Comparison of ENCODE assay signal across 18 mouse cellular contexts in genomic region chr1:134105043-134105763, GRCm38 (mm10). TPM values are rescaled to one million over a fixed set of nuclear protein-coding genes. Genes with fewer than 3 reads are reported as not detected.
DNase-seq lines count a peak whose midpoint lies in the region; ATAC-seq and TF ChIP-seq lines count a peak whose summit lies in the region.
"Had no signal": no experiment of that assay in that cellular context is flagged by ENCODE, and none has a peak within 500 bp of the region (broad histone marks: within the 10 kb centered on the region; RNA-seq: fewer than 3 reads in every experiment).

No protein-coding gene starts in this region.

- no peaks in the 10 kb centered on the region for H3K27me3 ChIP-seq in hindbrain, embryonic 14.5 days (ENCODE audit: control insufficient read depth, insufficient read depth, low read length)
- no peaks in the 10 kb centered on the region for H3K27me3 ChIP-seq in hindbrain, postnatal 0 days (ENCODE audit: insufficient read depth, low read length)
- no peaks in the 10 kb centered on the region for H3K27me3 ChIP-seq in stomach, postnatal 0 days (ENCODE audit: control insufficient read depth, insufficient read depth, low read length)

- intact Hi-C loops in heart, postnatal 10 days (cut with DNase I) = no loop called here

- no peak for TF ChIP-seq CTCF in hindbrain, postnatal 0 days (IDR thresholded peaks at IDR 0.05; ENCODE audit: low read depth)
- TF ChIP-seq CTCF in stomach, postnatal 0 days (IDR thresholded peaks at IDR 0.05; ENCODE audit: low read depth) = no peak

- TF ChIP-seq EP300 in stomach, postnatal 0 days (optimal IDR thresholded peaks at IDR 0.05) = no peak

- DNase-seq in adrenal gland, adult 2 months = peak; percentile 1
- no peak for DNase-seq in adrenal gland, postnatal 36 days
- DNase-seq in hindbrain, embryonic 14.5 days (ENCODE audit: low spot score) = no peak
- DNase-seq in hindbrain, postnatal 0 days (ENCODE audit: low spot score) = no peak
- peak; percentile 1 for DNase-seq in ovary, postnatal 36 days (ENCODE audit: low spot score)
- no peak for DNase-seq in ovary, adult 18-20 months (ENCODE audit: low spot score)
- no peak for DNase-seq in stomach, postnatal 0 days (ENCODE audit: low spot score)
- DNase-seq in heart, postnatal 10 days = no peak
- DNase-seq: cerebellum, adult 2 months; kidney, postnatal 14 days; layer of hippocampus, adult 9-11 months; lung, postnatal 10 days; midbrain, embryonic 14.5 days; right cerebral cortex, postnatal 4 days; thymus, postnatal 25 days had no signal

- 0 out of 2 replicates have a peak, but pooled peaks have one; percentile 21 for ATAC-seq in hindbrain, embryonic 14.5 days (ENCODE audit: low FRiP score)
- ATAC-seq in hindbrain, postnatal 0 days = no peak
- peak; percentile 7; the same call in 1 of the 2 replicates for ATAC-seq in stomach, postnatal 0 days (ENCODE audit: low FRiP score, low TSS enrichment)
- ATAC-seq: inflammation-experienced regulatory T-cells, adult 6 months had no signal

- H3K4me1 ChIP-seq in hindbrain, embryonic 14.5 days (replicated peaks; ENCODE audit: control insufficient read depth, insufficient read depth, low read length) = no peaks in the 10 kb centered on the region
- H3K4me1 ChIP-seq in hindbrain, postnatal 0 days (ENCODE audit: insufficient read depth, low read length) = no peaks in the 10 kb centered on the region
- peaks cover 7% of the 10 kb centered on the region for H3K4me1 ChIP-seq in stomach, postnatal 0 days (replicated peaks; ENCODE audit: control insufficient read depth, insufficient read depth)

- H3K4me3 ChIP-seq in hindbrain, embryonic 14.5 days (replicated peaks; ENCODE audit: low read length) = no peak overlapping the region
- no peak overlapping the region for H3K4me3 ChIP-seq in hindbrain, postnatal 0 days (ENCODE audit: low read length)
- no peak overlapping the region for H3K4me3 ChIP-seq in stomach, postnatal 0 days (ENCODE audit: low read depth, low read length)

- H3K36me3 ChIP-seq in hindbrain, embryonic 14.5 days (replicated peaks; ENCODE audit: control insufficient read depth, insufficient read depth) = no peaks in the 10 kb centered on the region
- no peaks in the 10 kb centered on the region for H3K36me3 ChIP-seq in hindbrain, postnatal 0 days (ENCODE audit: insufficient read depth, low read length)
- no peaks in the 10 kb centered on the region for H3K36me3 ChIP-seq in stomach, postnatal 0 days (ENCODE audit: control insufficient read depth, insufficient read depth, low read length)

- H3K4me2 ChIP-seq in hindbrain, embryonic 14.5 days (replicated peaks) = no peak overlapping the region
- no peak overlapping the region for H3K4me2 ChIP-seq in hindbrain, postnatal 0 days (ENCODE audit: low read depth, low read length)
- no peak overlapping the region for H3K4me2 ChIP-seq in stomach, postnatal 0 days (replicated peaks; ENCODE audit: low read depth)

- no peak overlapping the region for H3K27ac ChIP-seq in hindbrain, embryonic 14.5 days
- no peak overlapping the region for H3K27ac ChIP-seq in hindbrain, postnatal 0 days
- H3K27ac ChIP-seq in stomach, postnatal 0 days (replicated peaks) = peak overlapping the region; percentile 71; the same call in 1 of the 2 replicates

- no peaks in the 10 kb centered on the region for H3K9me3 ChIP-seq in hindbrain, embryonic 14.5 days (ENCODE audit: control insufficient read depth, low read length)
- no peaks in the 10 kb centered on the region for H3K9me3 ChIP-seq in hindbrain, postnatal 0 days (ENCODE audit: low read length)
- H3K9me3 ChIP-seq in stomach, postnatal 0 days (ENCODE audit: control insufficient read depth, low read length) = no peaks in the 10 kb centered on the region

- WGBS in hindbrain, embryonic 14.5 days = 73% methylated on average over 9 of the region's 11 CpGs
- 79% methylated on average over 10 of the region's 11 CpGs for WGBS in hindbrain, postnatal 0 days
- WGBS in stomach, postnatal 0 days = 61% methylated on average over 9 of the region's 11 CpGs

- no peak overlapping the region for H3K9ac ChIP-seq in hindbrain, embryonic 14.5 days
- H3K9ac ChIP-seq in hindbrain, postnatal 0 days (replicated peaks; ENCODE audit: low read length) = no peak overlapping the region
- no peak overlapping the region for H3K9ac ChIP-seq in stomach, postnatal 0 days (ENCODE audit: low read length)

RNA-seq across cellular contexts. Expression of gene Chit1, which starts 5.8 kb away (rescaled TPM):
- total RNA-seq in adrenal gland, adult 2 months (2021) = not detected
- 0.07 and 0.08 TPM in 2 replicates for polyA plus RNA-seq in adrenal gland, adult 2 months (2012; rRNA removed)
- not detected for total RNA-seq in adrenal gland, postnatal 36 days (2021)
- polyA plus RNA-seq in hindbrain, embryonic 14.5 days (2014; fragmentation: Nextera tagmentation; extraction: Ambion mirVana) = 0.20 and 0.23 TPM in 2 replicates
- total RNA-seq in hindbrain, postnatal 0 days (2014; rRNA removed) = 0.14 TPM in 1 of 2 replicates, not detected in the other
- 0.46 and 0.48 TPM in 2 replicates for polyA plus RNA-seq in hindbrain, postnatal 0 days (2015; fragmentation: Nextera tagmentation; extraction: Ambion mirVana)
- polyA plus RNA-seq in stomach, postnatal 0 days (2015; fragmentation: Nextera tagmentation; extraction: Ambion mirVana) = 38.5 and 45.1 TPM in 2 replicates
- total RNA-seq in heart, postnatal 10 days (2021) = not detected
- total RNA-seq: gastrocnemius, postnatal 36 days had no signal
- polyA plus RNA-seq: cerebellum, adult 2 months; inflammation-experienced regulatory T-cells, adult 6 months; midbrain, embryonic 14.5 days; stomach, embryonic 14.5 days had no signal

RNA-seq across cellular contexts. Expression of gene Btg2, which starts 26.3 kb away (rescaled TPM):
- 10 to 100 TPM; 20.3 to 55.2 TPM for total RNA-seq in adrenal gland, adult 2 months (2021)
- polyA plus RNA-seq in adrenal gland, adult 2 months (2012; rRNA removed) = 18.9 and 25.1 TPM in 2 replicates
- 10 to 100 TPM; 38.7 to 39.1 TPM for total RNA-seq in adrenal gland, postnatal 36 days (2021)
- 26.3 and 29.0 TPM in 2 replicates for polyA plus RNA-seq in hindbrain, embryonic 14.5 days (2014; fragmentation: Nextera tagmentation; extraction: Ambion mirVana)
- 11.2 and 26.1 TPM in 2 replicates for total RNA-seq in hindbrain, postnatal 0 days (2014; rRNA removed)
- polyA plus RNA-seq in hindbrain, postnatal 0 days (2015; fragmentation: Nextera tagmentation; extraction: Ambion mirVana) = 13.2 and 14.8 TPM in 2 replicates
- polyA plus RNA-seq in stomach, postnatal 0 days (2015; fragmentation: Nextera tagmentation; extraction: Ambion mirVana) = 85.9 and 96.8 TPM in 2 replicates
- 10 to 100 TPM; 30.3 to 32.9 TPM for total RNA-seq in heart, postnatal 10 days (2021)

Comparison
In these comparisons a context has a peak if more than half of its experiments do, and no peak if none do; other contexts are left out.
1. DNase-seq: peak in adrenal gland, adult 2 months (single experiment) and ovary, postnatal 36 days (single experiment); none in adrenal gland, postnatal 36 days (0 of 2), hindbrain, embryonic 14.5 days (single experiment), hindbrain, postnatal 0 days (single experiment), ovary, adult 18-20 months (single experiment), stomach, postnatal 0 days (single experiment) and heart, postnatal 10 days (0 of 2).